Mouse (Mus musculus): ENCODE results near the gene Haus6. TPM values are rescaled to one million over a fixed set of nuclear protein-coding genes. Genes with fewer than 3 reads are reported as not detected.
"Not testable (repeated sequence)": the region's sequence is repeated elsewhere in the genome, so short reads cannot be mapped to it uniquely, and the experiment has no call there.

Gene Haus6
- polyA plus RNA-seq, 1 experiment: 3.3 TPM

GRCm38 (mm10) chr4:86631831-86632230, 20.0 kb upstream of the Haus6 start:
- Histone ChIP-seq H3ac (ENCODE audit: control insufficient read depth, insufficient read length) (no peak overlapping the region), H3K36me3 (ENCODE audit: control insufficient read depth, insufficient read depth) (no peaks in the 10 kb centered on the region), H3K4me3 (no peak overlapping the region), H3K79me2 (ENCODE audit: control insufficient read depth, insufficient read depth) (no peaks in the 10 kb centered on the region), H3K4me2 (ENCODE audit: low read depth) (no peak overlapping the region), H3K27me3 (ENCODE audit: control insufficient read depth, insufficient read depth, insufficient read length) (no peaks in the 10 kb centered on the region)
- TF ChIP-seq POLR2AphosphoS2 (IDR thresholded peaks at IDR 0.05; ENCODE audit: insufficient read length, low read depth): no peak
- no peak for TF ChIP-seq MYOD1 (IDR thresholded peaks at IDR 0.05; ENCODE audit: control insufficient read depth in 1 of 3, insufficient read length in 2 of 3, low read depth in 2 of 3)
- no peak for TF ChIP-seq USF1 (IDR thresholded peaks at IDR 0.05; ENCODE audit: low read depth)
- no peak for TF ChIP-seq TCF12 (IDR thresholded peaks at IDR 0.05; ENCODE audit: insufficient read depth, poor library complexity, severe bottlenecking)
- TF ChIP-seq CEBPB (IDR thresholded peaks at IDR 0.05; ENCODE audit: insufficient read depth, poor library complexity, severe bottlenecking): no peak
- no peak for TF ChIP-seq E2F4 (IDR thresholded peaks at IDR 0.05; ENCODE audit: insufficient read depth)
- TF ChIP-seq MYOG (IDR thresholded peaks at IDR 0.05; ENCODE audit: control insufficient read depth in 1 of 3, insufficient read depth in 1 of 3, insufficient read length in 2 of 3, low read depth in 2 of 3): no peak
- no peak for TF ChIP-seq POLR2A (IDR thresholded peaks at IDR 0.05; ENCODE audit: insufficient read length, low read depth)
- TF ChIP-seq REST (IDR thresholded peaks at IDR 0.05; ENCODE audit: insufficient read depth, insufficient read length): no peak
- TF ChIP-seq MAX (IDR thresholded peaks at IDR 0.05; ENCODE audit: low read depth): no peak
- no peak for TF ChIP-seq TCF3 (IDR thresholded peaks at IDR 0.05; ENCODE audit: insufficient read length, low read depth)
- no peak for TF ChIP-seq SRF (IDR thresholded peaks at IDR 0.05; ENCODE audit: control insufficient read depth, insufficient read length, low read depth)

GRCm38 (mm10) chr4:86626496-86626895, 14.6 kb upstream of the Haus6 start:
- H3ac ChIP-seq (ENCODE audit: control insufficient read depth, insufficient read length); H3K4me2 ChIP-seq (ENCODE audit: low read depth); H3K27me3 ChIP-seq (ENCODE audit: control insufficient read depth, insufficient read depth, insufficient read length); H3K79me2 ChIP-seq (ENCODE audit: control insufficient read depth, insufficient read depth); H3K36me3 ChIP-seq (ENCODE audit: control insufficient read depth, insufficient read depth); H3K4me3 ChIP-seq: not testable (repeated sequence)

DNA sequence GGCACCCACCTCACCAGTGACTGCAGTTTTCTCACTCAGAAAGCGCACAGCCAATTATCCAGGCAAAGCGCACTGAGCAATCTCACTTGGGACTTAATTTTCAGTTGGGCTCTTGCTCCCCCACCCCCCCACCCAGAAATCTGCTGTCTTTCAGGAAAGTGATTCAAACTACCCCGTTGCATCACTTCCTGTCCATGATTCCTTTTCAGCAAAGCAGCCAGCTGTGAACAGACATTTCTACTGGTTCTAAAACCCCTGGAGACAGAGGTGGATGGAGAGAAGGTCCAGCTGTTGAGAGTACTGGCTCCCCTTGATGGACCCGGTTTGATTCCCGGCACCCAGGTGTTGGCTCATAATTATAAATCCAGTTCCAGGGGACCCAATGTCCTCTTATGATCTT, 13.6 kb upstream of the Haus6 start:
- Histone ChIP-seq H3K4me2 (ENCODE audit: low read depth) (no peak overlapping the region), H3K27me3 (ENCODE audit: control insufficient read depth, insufficient read depth, insufficient read length) (no peaks in the 10 kb centered on the region), H3K79me2 (ENCODE audit: control insufficient read depth, insufficient read depth) (no peaks in the 10 kb centered on the region), H3ac (ENCODE audit: control insufficient read depth, insufficient read length) (no peak overlapping the region), H3K36me3 (ENCODE audit: control insufficient read depth, insufficient read depth) (no peaks in the 10 kb centered on the region), H3K4me3 (no peak overlapping the region)
- TF ChIP-seq POLR2AphosphoS2 (IDR thresholded peaks at IDR 0.05; ENCODE audit: insufficient read length, low read depth) (no peak), MYOD1 (IDR thresholded peaks at IDR 0.05; ENCODE audit: control insufficient read depth in 1 of 3, insufficient read length in 2 of 3, low read depth in 2 of 3) (no peak), SRF (IDR thresholded peaks at IDR 0.05; ENCODE audit: control insufficient read depth, insufficient read length, low read depth) (no peak), MAX (IDR thresholded peaks at IDR 0.05; ENCODE audit: low read depth) (no peak), TCF12 (IDR thresholded peaks at IDR 0.05; ENCODE audit: insufficient read depth, poor library complexity, severe bottlenecking) (no peak), TCF3 (IDR thresholded peaks at IDR 0.05; ENCODE audit: insufficient read length, low read depth) (no peak), CEBPB (IDR thresholded peaks at IDR 0.05; ENCODE audit: insufficient read depth, poor library complexity, severe bottlenecking) (no peak), REST (IDR thresholded peaks at IDR 0.05; ENCODE audit: insufficient read depth, insufficient read length) (no peak), E2F4 (IDR thresholded peaks at IDR 0.05; ENCODE audit: insufficient read depth) (no peak), MYOG (IDR thresholded peaks at IDR 0.05; ENCODE audit: control insufficient read depth in 1 of 3, insufficient read depth in 1 of 3, insufficient read length in 2 of 3, low read depth in 2 of 3) (no peak), POLR2A (IDR thresholded peaks at IDR 0.05; ENCODE audit: insufficient read length, low read depth) (no peak), USF1 (IDR thresholded peaks at IDR 0.05; ENCODE audit: low read depth) (no peak)

DNA sequence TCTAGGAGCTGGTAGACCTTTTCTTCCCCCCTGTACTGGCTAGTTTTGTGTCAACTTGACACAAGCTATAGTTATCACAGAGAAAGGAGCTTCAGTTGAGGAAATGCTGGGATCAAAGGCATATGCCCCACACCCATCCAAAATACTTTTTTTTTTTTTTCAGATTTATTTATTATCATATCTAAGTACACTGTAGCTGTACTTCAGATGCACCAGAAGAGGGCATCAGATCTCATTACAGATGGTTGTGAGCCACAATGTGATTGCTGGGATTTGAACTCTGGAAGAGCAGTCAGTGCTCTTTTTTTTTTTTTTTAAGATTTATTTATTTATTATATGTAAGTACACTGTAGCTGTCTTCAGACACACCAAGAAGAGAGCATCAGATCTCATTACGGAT, 10.7 kb upstream of the Haus6 start:
- H3K36me3 ChIP-seq (ENCODE audit: control insufficient read depth, insufficient read depth); H3ac ChIP-seq (ENCODE audit: control insufficient read depth, insufficient read length); H3K4me2 ChIP-seq (ENCODE audit: low read depth); H3K79me2 ChIP-seq (ENCODE audit: control insufficient read depth, insufficient read depth); H3K27me3 ChIP-seq (ENCODE audit: control insufficient read depth, insufficient read depth, insufficient read length); H3K4me3 ChIP-seq: not testable (repeated sequence)

GRCm38 (mm10) chr4:86622116-86622515, 10.3 kb upstream of the Haus6 start:
- no peaks in the 10 kb centered on the region for H3K27me3 ChIP-seq (ENCODE audit: control insufficient read depth, insufficient read depth, insufficient read length)
- no peak overlapping the region for H3K4me3 ChIP-seq
- no peak overlapping the region for H3ac ChIP-seq (ENCODE audit: control insufficient read depth, insufficient read length)
- TF ChIP-seq POLR2AphosphoS2 (IDR thresholded peaks at IDR 0.05; ENCODE audit: insufficient read length, low read depth) (no peak), REST (IDR thresholded peaks at IDR 0.05; ENCODE audit: insufficient read depth, insufficient read length) (no peak)
- H3K4me2 ChIP-seq (ENCODE audit: low read depth): no peak overlapping the region
- H3K79me2 ChIP-seq (ENCODE audit: control insufficient read depth, insufficient read depth): no peaks in the 10 kb centered on the region
- H3K36me3 ChIP-seq (ENCODE audit: control insufficient read depth, insufficient read depth): no peaks in the 10 kb centered on the region

- no peaks in the 10 kb centered on the region for H3K36me3 ChIP-seq (ENCODE audit: control insufficient read depth, insufficient read depth)
- TF ChIP-seq MYOD1 (IDR thresholded peaks at IDR 0.05; ENCODE audit: control insufficient read depth in 1 of 3, insufficient read length in 2 of 3, low read depth in 2 of 3) (no peak), REST (IDR thresholded peaks at IDR 0.05; ENCODE audit: insufficient read depth, insufficient read length) (no peak), POLR2AphosphoS2 (IDR thresholded peaks at IDR 0.05; ENCODE audit: insufficient read length, low read depth) (no peak), POLR2A (IDR thresholded peaks at IDR 0.05; ENCODE audit: insufficient read length, low read depth) (no peak), TCF3 (IDR thresholded peaks at IDR 0.05; ENCODE audit: insufficient read length, low read depth) (no peak), SRF (IDR thresholded peaks at IDR 0.05; ENCODE audit: control insufficient read depth, insufficient read length, low read depth) (no peak), E2F4 (IDR thresholded peaks at IDR 0.05; ENCODE audit: insufficient read depth) (no peak), MYOG (IDR thresholded peaks at IDR 0.05; ENCODE audit: control insufficient read depth in 1 of 3, insufficient read depth in 1 of 3, insufficient read length in 2 of 3, low read depth in 2 of 3) (no peak), TCF12 (IDR thresholded peaks at IDR 0.05; ENCODE audit: insufficient read depth, poor library complexity, severe bottlenecking) (no peak)
- no peak overlapping the region for H3K4me3 ChIP-seq
- H3ac ChIP-seq (ENCODE audit: control insufficient read depth, insufficient read length): no peak overlapping the region
- H3K4me2 ChIP-seq (ENCODE audit: low read depth): no peak overlapping the region
- no peaks in the 10 kb centered on the region for H3K27me3 ChIP-seq (ENCODE audit: control insufficient read depth, insufficient read depth, insufficient read length)
- H3K79me2 ChIP-seq (ENCODE audit: control insufficient read depth, insufficient read depth): no peaks in the 10 kb centered on the region
Measured at GRCm38 (mm10) chr4:86620506-86620905, 8.7 kb upstream of the Haus6 start.

Measured in myocyte (in vitro differentiated cells).